Mouse (Mus musculus) liver, postnatal 0 days (tissue): ENCODE measurements at regions not wholly inside any gene's neighbourhood (a gene's known extent, or its start where the extent isn't known, plus 50 kb on each side); places are given as distances from the start of the nearest gene placed in this dataset.
"Not testable (repeated sequence)": the region's sequence is repeated elsewhere in the genome, so short reads cannot be mapped to it uniquely, and the experiment has no call there.

Experiments used
- CTCF ChIP-seq: sonication (generic); IDR thresholded peaks from 2 replicates; pipeline ENCODE4 v1.5.1; 2016; ENCODE audit warnings: antibody characterized with exemption, low read depth
- EP300 ChIP-seq: IDR thresholded peaks from 2 replicates; pipeline ENCODE4 v1.6.1; 2016; ENCODE audit warnings: antibody characterized with exemption, low read depth, mild to moderate bottlenecking

GRCm38 (mm10) chr17:4553026-4553425 lies 441.1 kb upstream of the Arid1b start:
- not testable (repeated sequence) for TF ChIP-seq EP300, CTCF
